Mouse (Mus musculus) intestine, embryonic 14.5 days (tissue): Measurements from ENCODE around the gene Mettl27. TPM values are rescaled to one million over a fixed set of nuclear protein-coding genes. Genes with fewer than 3 reads are reported as not detected.
A peak's percentile ranks its signal among the peaks of the same experiment; 100 is the strongest.
"Not testable (repeated sequence)": the region's sequence is repeated elsewhere in the genome, so short reads cannot be mapped to it uniquely, and the experiment has no call there.

Source experiments
- ATAC-seq: fragments of 200-750 bp; cut with Nextera tagmentation; replicated peaks from 2 replicates; pipeline ENCODE4 v1.8.0; 2017; ENCODE audit warnings: low read depth, moderate number of reproducible peaks, moderate TSS enrichment, moderate library complexity; ENCODE audit not compliant: low FRiP score, low TSS enrichment
- DNase-seq: peaks from one replicate; pipeline ENCODE4 v3.0.0-alpha.2; 2018; ENCODE audit warnings: low spot score
- H3K27ac ChIP-seq: fragments of 300-500 bp; sonication (generic); 2 replicates; pipeline ENCODE4 v1.5.1; 2014; ENCODE audit warnings: low read depth, mild to moderate bottlenecking, control low read depth
- H3K27me3 ChIP-seq: fragments of 300-500 bp; sonication (generic); replicated peaks from 2 replicates; pipeline ENCODE4 v1.6.1; 2014; ENCODE audit warnings: low read length, control low read depth; ENCODE audit not compliant: control insufficient read depth, insufficient read depth
- H3K36me3 ChIP-seq: fragments of 300-500 bp; sonication (generic); 2 replicates; pipeline ENCODE4 v1.6.1; 2014; ENCODE audit warnings: low read length, control low read depth; ENCODE audit not compliant: control insufficient read depth, insufficient read depth
- H3K4me1 ChIP-seq: fragments of 300-500 bp; sonication (generic); replicated peaks from 2 replicates; pipeline ENCODE4 v1.6.1; 2014; ENCODE audit warnings: low read length, control low read depth, mixed read lengths; ENCODE audit not compliant: control insufficient read depth, insufficient read depth
- H3K4me2 ChIP-seq: fragments of 300-500 bp; sonication (generic); 2 replicates; pipeline ENCODE4 v1.6.1; 2014; ENCODE audit warnings: low read length
- H3K4me3 ChIP-seq: fragments of 300-500 bp; sonication (generic); 2 replicates; pipeline ENCODE4 v1.5.1; 2014; ENCODE audit warnings: low read depth, low read length, control low read depth, mixed read lengths
- H3K9ac ChIP-seq: fragments of 300-500 bp; sonication (generic); 2 replicates; pipeline ENCODE4 v1.6.1; 2014; ENCODE audit warnings: mild to moderate bottlenecking, low read length
- H3K9me3 ChIP-seq: fragments of 300-500 bp; sonication (generic); 2 replicates; pipeline ENCODE4 v1.6.1; 2016; ENCODE audit warnings: low read length, control low read depth; ENCODE audit not compliant: control insufficient read depth
- WGBS: fragments of 180-500 bp; shearing (Covaris S2); extraction: QIAGEN DNeasy Blood & Tissue Kit; methylation state at CpG from one replicate; pipeline ENCODE4 v1.1.7; 2014; 5-methylcytosine and 5-hydroxymethylcytosine counted together
- polyA plus RNA-seq: library from polyadenylated mRNA; unstranded; fragments of >200 nt; fragmentation: Nextera tagmentation; extraction: Ambion mirVana; gene quantifications from 2 replicates; pipeline ENCODE4 v1.2.1, GENCODE M21; 2014

The Mettl27 gene
- polyA plus RNA-seq, 1 experiment from 2014 or later = 22.7 TPM

DNA sequence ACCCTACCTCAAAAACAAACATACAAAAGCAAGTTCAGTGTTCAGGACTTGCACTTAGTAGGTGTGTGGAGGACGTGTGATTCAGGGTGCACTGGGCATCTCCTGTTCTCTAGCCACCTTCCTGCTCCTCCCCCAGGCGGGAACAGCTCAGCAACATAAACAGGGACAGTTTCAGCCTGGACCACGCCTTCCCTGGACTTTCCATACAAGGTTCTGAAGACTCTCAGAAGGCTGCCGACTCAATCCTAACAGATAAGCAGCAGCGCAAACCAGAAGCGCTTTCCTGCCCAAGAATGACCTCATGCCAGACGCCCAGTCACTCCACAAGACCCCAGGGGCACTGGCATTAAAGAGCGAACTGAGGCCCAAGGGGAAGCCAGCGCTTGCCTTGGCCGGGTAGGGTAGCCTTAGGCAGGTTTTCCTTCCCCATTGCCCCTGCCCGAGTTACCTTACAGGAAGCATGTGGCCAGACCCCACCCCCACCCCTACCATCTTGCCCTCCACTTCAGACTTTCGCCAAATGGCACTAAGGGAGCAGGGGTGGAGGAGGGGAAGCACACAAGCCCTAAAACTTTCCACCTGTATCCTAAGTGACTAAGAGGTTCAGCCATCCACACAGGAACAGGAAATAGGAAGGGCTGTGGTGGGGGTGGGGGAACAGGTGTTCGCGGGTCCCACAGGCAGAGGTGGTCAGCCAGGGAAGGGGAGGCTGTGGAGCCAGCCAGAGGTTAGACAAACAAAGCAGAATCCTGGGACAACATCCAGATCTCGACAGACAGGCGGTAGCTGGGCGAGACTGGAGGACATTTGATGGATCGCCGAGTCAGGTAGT is 19.1 kb downstream of the Mettl27 start:
- Histone ChIP-seq H3K4me2 (peak overlapping the region; percentile 18), H3K9me3 (no peaks in the 10 kb centered on the region), H3K27me3 (peaks cover 6% of the 10 kb centered on the region), H3K27ac (peak overlapping the region; percentile 88), H3K36me3 (no peaks in the 10 kb centered on the region), H3K9ac (peak overlapping the region; percentile 22; the same call in 1 of the 2 replicates), H3K4me1 (peaks cover 28% of the 10 kb centered on the region), H3K4me3 (no peak overlapping the region)
- WGBS = 10% methylated on average over 19 of the region's 19 CpGs
- ATAC-seq (peak; percentile 40), DNase-seq (peak; percentile 71)

DNA sequence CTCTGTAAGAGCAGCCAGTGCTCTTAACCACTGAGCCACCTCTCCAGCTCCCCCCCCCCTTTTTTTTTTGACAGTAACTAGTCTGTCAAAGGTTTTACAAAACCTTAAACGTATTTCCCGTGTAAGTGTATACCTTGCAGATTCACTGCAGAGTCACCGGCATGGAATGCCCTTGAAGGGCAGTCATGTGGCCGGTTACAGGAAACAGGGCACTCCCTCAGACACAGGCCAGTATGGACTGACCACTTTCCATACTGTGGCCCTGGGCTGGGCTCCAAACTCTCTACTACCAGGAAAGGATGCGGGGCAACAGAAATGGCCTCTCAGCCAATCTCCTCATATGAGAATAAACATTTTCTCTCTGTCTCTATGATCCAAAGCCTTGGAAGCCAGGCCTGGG is 23.3 kb downstream of the Mettl27 start:
- Histone ChIP-seq H3K9ac (no peak overlapping the region), H3K27ac (no peak overlapping the region), H3K36me3 (no peaks in the 10 kb centered on the region), H3K4me1 (peaks cover 13% of the 10 kb centered on the region; the same call in 1 of the 2 replicates), H3K4me3 (no peak overlapping the region), H3K4me2 (no peak overlapping the region), H3K27me3 (no peaks in the 10 kb centered on the region), H3K9me3 (no peaks in the 10 kb centered on the region)
- no peak for DNase-seq
- no peak for ATAC-seq
- 65% methylated on average over 5 of the region's 5 CpGs for WGBS

DNA sequence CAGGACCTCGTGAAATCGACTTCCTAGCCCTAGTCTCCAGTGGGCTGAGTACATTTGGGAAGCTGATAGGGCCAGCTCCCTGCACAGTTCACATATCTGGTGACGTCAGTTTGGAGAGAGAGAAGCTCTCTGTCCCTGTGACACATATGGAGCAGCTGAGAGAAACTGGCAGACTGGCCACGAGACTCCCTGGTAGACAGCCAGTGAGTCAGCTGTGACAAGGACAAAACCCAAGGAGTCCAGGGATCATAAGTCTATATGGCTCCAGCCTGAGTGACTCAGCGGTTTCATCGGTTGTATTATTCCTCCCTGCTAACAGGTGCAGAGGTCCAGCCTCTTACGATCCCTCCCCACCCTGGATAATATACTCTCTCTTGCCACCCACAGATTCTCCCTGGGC is 26.9 kb downstream of the Mettl27 start:
- Histone ChIP-seq H3K4me2 (no peak overlapping the region), H3K4me3 (no peak overlapping the region), H3K36me3 (no peaks in the 10 kb centered on the region), H3K9ac (no peak overlapping the region), H3K27me3 (no peaks in the 10 kb centered on the region), H3K4me1 (no peaks in the 10 kb centered on the region), H3K27ac (no peak overlapping the region), H3K9me3 (no peaks in the 10 kb centered on the region)
- DNase-seq (no peak), ATAC-seq (peak; percentile 75)
- 73% methylated on average over 7 of the region's 7 CpGs for WGBS

DNA sequence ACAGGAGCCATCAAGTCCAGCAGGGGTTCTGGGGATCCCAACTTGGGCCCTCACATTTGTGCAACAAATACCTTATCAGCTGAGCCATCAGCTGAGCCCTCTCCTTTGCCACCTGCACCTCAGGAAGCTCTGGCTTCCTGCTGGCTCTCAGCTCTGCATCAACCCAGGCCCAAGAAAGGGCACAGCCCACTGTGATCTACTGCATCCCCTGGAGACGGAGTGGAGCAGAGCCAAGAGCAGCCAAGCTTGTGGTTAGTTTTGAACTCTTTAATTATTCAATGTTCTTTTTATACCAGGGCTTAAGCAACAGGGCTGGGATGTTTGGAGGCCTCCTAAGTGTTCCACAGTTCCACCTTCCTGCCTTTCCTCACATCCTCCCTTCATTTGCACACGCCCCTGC is 28.3 kb downstream of the Mettl27 start:
- DNase-seq (no peak), ATAC-seq (no peak)
- Histone ChIP-seq H3K36me3 (no peaks in the 10 kb centered on the region), H3K27me3 (no peaks in the 10 kb centered on the region), H3K9me3 (no peaks in the 10 kb centered on the region), H3K4me2 (no peak overlapping the region), H3K27ac (no peak overlapping the region), H3K9ac (no peak overlapping the region), H3K4me1 (no peaks in the 10 kb centered on the region), H3K4me3 (no peak overlapping the region)
- WGBS = 71% methylated on average over 2 of the region's 2 CpGs

DNA sequence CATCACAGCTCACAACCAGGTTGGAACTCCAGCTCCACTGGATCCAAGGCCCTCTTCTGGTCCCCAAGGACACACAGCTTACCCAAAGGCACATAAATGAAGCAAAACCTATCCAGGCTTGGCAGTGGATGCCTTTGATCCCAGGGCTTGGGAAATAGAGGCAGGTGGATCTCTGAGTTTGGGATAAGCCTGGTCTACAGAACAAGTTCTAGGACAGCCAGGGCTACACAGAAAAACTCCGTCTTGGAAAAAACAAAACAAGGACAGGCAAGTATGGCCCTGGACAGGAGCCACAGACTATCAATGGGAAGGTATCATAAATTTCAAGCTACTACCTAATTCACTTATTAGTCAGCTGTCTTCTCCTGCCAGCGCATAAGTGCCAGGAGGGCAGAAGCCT is 29.4 kb downstream of the Mettl27 start:
- no peaks in the 10 kb centered on the region for H3K36me3 ChIP-seq
- H3K27ac ChIP-seq = no peak overlapping the region
- no peaks in the 10 kb centered on the region for H3K27me3 ChIP-seq
- no peaks in the 10 kb centered on the region for H3K9me3 ChIP-seq
- H3K4me2 ChIP-seq = no peak overlapping the region
- no peak overlapping the region for H3K9ac ChIP-seq
- DNase-seq = no peak
- WGBS = 84% methylated on average over 2 of the region's 2 CpGs
- ATAC-seq = no peak
- no peak overlapping the region for H3K4me3 ChIP-seq
- H3K4me1 ChIP-seq = no peaks in the 10 kb centered on the region; the same call in 1 of the 2 replicates

DNA sequence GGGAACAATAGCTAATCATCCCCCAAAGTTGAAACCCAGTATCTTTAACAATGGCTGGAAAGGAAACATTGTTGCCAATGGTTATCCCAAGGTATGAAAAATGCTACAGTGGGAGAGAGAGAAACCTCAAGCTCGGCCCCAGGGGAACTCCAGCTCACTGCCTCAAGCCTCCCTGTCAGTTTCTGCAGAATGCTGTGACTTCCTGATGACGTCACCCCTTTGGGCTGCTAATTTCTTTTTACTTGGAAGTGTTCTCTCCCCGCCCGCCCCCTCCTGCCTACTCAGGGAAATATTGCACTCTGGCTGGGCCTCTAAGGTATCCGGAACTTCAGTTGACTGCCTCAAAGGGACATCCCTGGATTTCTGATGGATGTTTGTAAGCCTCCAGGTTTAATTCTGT is 31.4 kb downstream of the Mettl27 start:
- Histone ChIP-seq H3K4me1 (peaks cover 4% of the 10 kb centered on the region; the same call in 1 of the 2 replicates), H3K36me3 (no peaks in the 10 kb centered on the region), H3K9me3 (no peaks in the 10 kb centered on the region), H3K9ac (no peak overlapping the region), H3K4me2 (no peak overlapping the region), H3K27ac (no peak overlapping the region), H3K27me3 (no peaks in the 10 kb centered on the region), H3K4me3 (no peak overlapping the region)
- DNase-seq (no peak), ATAC-seq (no peak)
- WGBS = 18% methylated on average over 5 of the region's 5 CpGs

DNA sequence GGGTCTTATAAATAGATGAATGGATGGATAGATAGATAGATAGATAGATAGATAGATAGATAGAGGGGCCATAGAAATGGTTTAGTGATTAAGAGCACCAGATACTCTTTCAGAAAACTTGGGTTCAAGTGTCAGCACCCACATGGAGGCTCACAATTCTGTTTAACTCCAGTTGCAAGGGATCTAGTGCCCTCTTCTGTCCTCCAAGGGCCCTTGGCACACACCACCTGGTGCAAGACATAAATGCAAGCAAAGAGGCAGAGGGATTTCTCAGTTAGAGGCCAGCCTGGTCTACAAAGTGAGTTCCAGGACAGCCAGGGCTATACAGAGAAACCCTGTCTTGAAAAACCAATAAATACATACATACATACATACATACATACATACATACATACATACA is 32.5 kb downstream of the Mettl27 start:
- not testable (repeated sequence) for H3K4me3 ChIP-seq, H3K36me3 ChIP-seq, H3K4me2 ChIP-seq, H3K27ac ChIP-seq, H3K9me3 ChIP-seq, H3K4me1 ChIP-seq, ATAC-seq, DNase-seq, H3K9ac ChIP-seq, H3K27me3 ChIP-seq

DNA sequence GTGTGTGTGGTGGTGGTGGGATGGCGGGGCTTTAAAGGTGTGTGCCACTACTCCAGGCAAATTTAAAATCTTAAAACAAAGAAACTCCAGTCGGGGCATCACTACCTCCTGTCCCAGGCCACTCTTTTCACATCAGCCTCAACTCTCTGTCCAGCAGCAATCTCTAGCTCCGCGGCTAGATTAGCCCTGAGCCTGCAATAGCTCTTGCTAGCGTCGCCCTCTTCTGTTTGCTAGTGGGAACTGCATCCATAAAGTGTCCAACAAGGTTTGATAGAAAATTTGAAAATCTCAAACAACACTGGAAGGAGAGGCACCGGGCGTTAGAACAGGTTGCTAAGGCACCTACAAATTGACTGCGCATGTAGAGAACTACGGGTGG is 33.3 kb downstream of the Mettl27 start:
- peak; percentile 83 for DNase-seq

More for the DNA sequence above, 33.3 kb downstream of the Mettl27 start:
- H3K9me3 ChIP-seq = no peaks in the 10 kb centered on the region
- 0 out of 2 replicates have a peak overlapping the region, but pooled peaks have one; percentile 75 for H3K27ac ChIP-seq
- peaks cover 4% of the 10 kb centered on the region; the same call in 1 of the 2 replicates for H3K4me1 ChIP-seq
- no peaks in the 10 kb centered on the region for H3K27me3 ChIP-seq
- no peaks in the 10 kb centered on the region for H3K36me3 ChIP-seq
- ATAC-seq = peak; percentile 21; the same call in 1 of the 2 replicates
- H3K4me3 ChIP-seq = peak overlapping the region; percentile 24
- H3K4me2 ChIP-seq = peak overlapping the region; percentile 55
- WGBS = 7% methylated on average over 10 of the region's 10 CpGs
- H3K9ac ChIP-seq = peak overlapping the region; percentile 43
